Mouse (Mus musculus) heart, postnatal 0 days (tissue): ENCODE measurements around the gene Nbl1.

Experiments used
- CTCF ChIP-seq: IDR thresholded peaks from 2 replicates; pipeline ENCODE4 v1.5.1; 2016; ENCODE audit warnings: antibody characterized with exemption, control low read depth, low read depth
- EP300 ChIP-seq: IDR thresholded peaks from 2 replicates; pipeline ENCODE4 v1.6.1; 2016; ENCODE audit warnings: antibody characterized with exemption, low read depth

DNA sequence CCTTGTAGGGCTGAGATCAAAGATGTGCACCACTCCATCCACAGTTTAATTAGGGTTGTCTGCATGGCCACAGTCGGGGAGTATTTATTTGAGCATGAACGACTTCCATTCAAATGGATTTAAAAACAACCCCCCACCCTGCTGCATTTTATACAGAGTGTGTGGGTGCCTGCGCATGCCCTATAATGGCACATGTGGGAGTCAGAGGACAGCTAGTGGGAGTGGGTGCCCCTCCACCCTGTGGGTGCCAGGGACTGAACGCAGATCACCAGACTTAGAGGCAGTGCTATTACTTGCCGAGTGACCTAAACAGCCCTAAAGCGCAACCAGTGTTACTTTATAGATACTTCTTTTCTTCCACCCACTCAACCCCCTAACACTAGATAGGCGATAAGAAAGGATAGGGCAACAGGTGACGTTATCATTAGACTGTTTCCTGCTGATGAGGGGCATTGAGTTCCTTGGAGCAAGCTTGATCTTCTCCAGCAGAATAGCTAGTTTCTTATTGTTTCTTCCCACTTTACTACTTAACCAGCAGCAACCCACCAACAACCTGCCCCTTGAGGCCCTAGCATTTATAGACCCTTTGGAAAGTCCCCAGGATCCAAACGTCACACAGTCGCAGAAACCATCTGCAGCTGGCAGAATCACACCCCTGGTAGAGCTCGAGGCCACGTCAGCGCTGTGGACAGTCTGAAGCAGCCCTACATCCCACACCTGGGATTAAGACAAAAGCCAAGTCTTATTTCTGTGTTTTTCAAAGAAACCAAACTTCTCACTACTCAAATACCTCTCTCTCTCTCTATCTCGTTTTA is 39.3 kb upstream of the Nbl1 start:
- TF ChIP-seq EP300: no peak
- TF ChIP-seq CTCF: no peak
